Mouse (Mus musculus) neural tube, embryonic 11.5 days (tissue): ENCODE measurements around the gene Smyd5. TPM values are rescaled to one million over a fixed set of nuclear protein-coding genes. Genes with fewer than 3 reads are reported as not detected.
"Not testable (repeated sequence)": the region's sequence is repeated elsewhere in the genome, so short reads cannot be mapped to it uniquely, and the experiment has no call there.

ENCODE experiments used
- ATAC-seq: fragments of 200-750 bp; cut with Nextera tagmentation; 2 replicates; pipeline ENCODE4 v1.8.0; 2017; ENCODE audit warnings: moderate number of reproducible peaks, mild to moderate bottlenecking, moderate TSS enrichment, moderate library complexity; ENCODE audit not compliant: insufficient read depth, low FRiP score, low TSS enrichment
- DNase-seq: peaks from one replicate; pipeline ENCODE4 v3.0.0-alpha.2; 2015; ENCODE audit warnings: low spot score
- H3K27ac ChIP-seq: fragments of 300-500 bp; sonication (generic); 2 replicates; pipeline ENCODE4 v1.5.1; 2014; ENCODE audit warnings: low read depth, mild to moderate bottlenecking, low read length
- H3K27me3 ChIP-seq: fragments of 300-500 bp; sonication (generic); 2 replicates; pipeline ENCODE4 v1.6.1; 2014; ENCODE audit warnings: mild to moderate bottlenecking, low read length, mixed read lengths; ENCODE audit not compliant: control insufficient read depth, insufficient read depth
- H3K36me3 ChIP-seq: fragments of 300-500 bp; sonication (generic); 2 replicates; pipeline ENCODE4 v1.6.1; 2014; ENCODE audit warnings: mild to moderate bottlenecking, low read length, moderate library complexity, mixed read lengths; ENCODE audit not compliant: control insufficient read depth, insufficient read depth
- H3K4me1 ChIP-seq: fragments of 300-500 bp; sonication (generic); 2 replicates; pipeline ENCODE4 v1.6.1; 2014; ENCODE audit warnings: low read length, mixed read lengths; ENCODE audit not compliant: control insufficient read depth, insufficient read depth
- H3K4me2 ChIP-seq: fragments of 300-500 bp; sonication (generic); 2 replicates; pipeline ENCODE4 v1.6.1; 2014; ENCODE audit warnings: low read depth, mild to moderate bottlenecking, moderate library complexity
- H3K4me3 ChIP-seq: fragments of 300-500 bp; sonication (generic); 2 replicates; pipeline ENCODE4 v1.5.1; 2014; ENCODE audit warnings: low read depth, low read length
- H3K9ac ChIP-seq: fragments of 300-500 bp; sonication (generic); 2 replicates; pipeline ENCODE4 v1.6.1; 2014; ENCODE audit warnings: mild to moderate bottlenecking, low read length
- H3K9me3 ChIP-seq: fragments of 300-500 bp; sonication (generic); 2 replicates; pipeline ENCODE4 v1.6.1; 2016; ENCODE audit warnings: low read length; ENCODE audit not compliant: control insufficient read depth
- WGBS: fragments of 180-500 bp; shearing (Covaris S2); extraction: QIAGEN DNeasy Blood & Tissue Kit; methylation state at CpG from one replicate; pipeline ENCODE4 v1.1.7; 2014; 5-methylcytosine and 5-hydroxymethylcytosine counted together
- polyA plus RNA-seq: library from polyadenylated mRNA; unstranded; fragments of >200 nt; fragmentation: Nextera tagmentation; extraction: Ambion mirVana; gene quantifications from 2 replicates; pipeline ENCODE4 v1.2.1, GENCODE M21; 2014

The Smyd5 gene
- polyA plus RNA-seq, 1 experiment from 2014 or later: 56.9 TPM

- H3K4me2 ChIP-seq: no peak overlapping the region
- no peak overlapping the region for H3K9ac ChIP-seq
- no peak overlapping the region for H3K27ac ChIP-seq
- 87% methylated on average over 4 of the region's 4 CpGs for WGBS
- H3K9me3 ChIP-seq: no peaks in the 10 kb centered on the region
- H3K27me3 ChIP-seq: no peaks in the 10 kb centered on the region
- no peak overlapping the region for H3K4me3 ChIP-seq
- H3K36me3 ChIP-seq: peaks cover 14% of the 10 kb centered on the region
- DNase-seq: no peak
- H3K4me1 ChIP-seq: no peaks in the 10 kb centered on the region
- ATAC-seq: no peak
Observed at GRCm38 (mm10) chr6:85441142-85441541, 9.4 kb downstream of the Smyd5 start.

- ATAC-seq (no peak), DNase-seq (no peak)
- Histone ChIP-seq H3K4me2 (no peak overlapping the region), H3K27me3 (no peaks in the 10 kb centered on the region), H3K4me1 (no peaks in the 10 kb centered on the region), H3K9me3 (no peaks in the 10 kb centered on the region), H3K27ac (no peak overlapping the region), H3K9ac (no peak overlapping the region), H3K4me3 (no peak overlapping the region), H3K36me3 (peaks cover 15% of the 10 kb centered on the region)
- WGBS: 86% methylated on average over 3 of the region's 3 CpGs
Observed at GRCm38 (mm10) chr6:85443488-85444233, 11.9 kb downstream of the Smyd5 start.

- Histone ChIP-seq H3K27me3 (no peaks in the 10 kb centered on the region), H3K4me1 (no peaks in the 10 kb centered on the region), H3K9ac (no peak overlapping the region; the same call in 1 of the 2 replicates), H3K9me3 (no peaks in the 10 kb centered on the region), H3K4me2 (no peak overlapping the region), H3K36me3 (peaks cover 13% of the 10 kb centered on the region), H3K27ac (no peak overlapping the region), H3K4me3 (no peak overlapping the region)
- DNase-seq (no peak), ATAC-seq (no peak)
- 91% methylated on average over 8 of the region's 8 CpGs for WGBS
Observed at GRCm38 (mm10) chr6:85444266-85444965, 12.6 kb downstream of the Smyd5 start.

- ATAC-seq: no peak
- Histone ChIP-seq H3K9me3 (no peaks in the 10 kb centered on the region), H3K36me3 (peaks cover 13% of the 10 kb centered on the region), H3K27me3 (no peaks in the 10 kb centered on the region), H3K27ac (no peak overlapping the region), H3K4me2 (no peak overlapping the region), H3K9ac (no peak overlapping the region), H3K4me1 (no peaks in the 10 kb centered on the region), H3K4me3 (no peak overlapping the region)
- no peak for DNase-seq
- 84% methylated on average over 5 of the region's 5 CpGs for WGBS
Observed at GRCm38 (mm10) chr6:85445286-85445685, 13.5 kb downstream of the Smyd5 start.

GRCm38 (mm10) chr6:85447351-85447750 lies 15.6 kb downstream of the Smyd5 start:
- no peak for ATAC-seq
- no peak for DNase-seq
- no peaks in the 10 kb centered on the region for H3K27me3 ChIP-seq
- H3K36me3 ChIP-seq: peaks cover 10% of the 10 kb centered on the region
- H3K27ac ChIP-seq: no peak overlapping the region
- WGBS: 83% methylated on average over 6 of the region's 6 CpGs
- no peak overlapping the region for H3K4me3 ChIP-seq
- H3K4me2 ChIP-seq: no peak overlapping the region
- no peaks in the 10 kb centered on the region for H3K9me3 ChIP-seq
- no peaks in the 10 kb centered on the region for H3K4me1 ChIP-seq
- no peak overlapping the region for H3K9ac ChIP-seq

GRCm38 (mm10) chr6:85450140-85450539 lies 18.4 kb downstream of the Smyd5 start:
- not testable (repeated sequence) for H3K9ac ChIP-seq, H3K9me3 ChIP-seq, H3K27me3 ChIP-seq, H3K4me3 ChIP-seq, H3K36me3 ChIP-seq, ATAC-seq, H3K27ac ChIP-seq, DNase-seq
- peak overlapping the region; percentile 84; the same call in 1 of the 2 replicates for H3K4me2 ChIP-seq
- 73% methylated on average over 1 of the region's 1 CpGs for WGBS
- peaks cover 18% of the 10 kb centered on the region for H3K4me1 ChIP-seq

GRCm38 (mm10) chr6:85450697-85451663 lies 19.2 kb downstream of the Smyd5 start, which contains the start of gene Cct7:
Gene Cct7, plus strand, starts transcription at chr6:85451514.
- peak; percentile 96 for ATAC-seq
- no peaks in the 10 kb centered on the region for H3K27me3 ChIP-seq
- 3% methylated on average over 88 of the region's 96 CpGs for WGBS

GRCm38 (mm10) chr6:85451664-85452410 lies 20.0 kb downstream of the Smyd5 start, which contains the start of gene Pradc1:
Gene Pradc1, minus strand, starts transcription at chr6:85451970.
- peak; percentile 98 for DNase-seq
- H3K27me3 ChIP-seq: no peaks in the 10 kb centered on the region
- peak within 1 kb of the TSS; percentile 90 for H3K4me3 ChIP-seq
- H3K9me3 ChIP-seq: no peaks in the 10 kb centered on the region
- H3K4me1 ChIP-seq: peaks cover 18% of the 10 kb centered on the region
- H3K27ac ChIP-seq: peak within 1 kb of the TSS; percentile 93
- WGBS: under 1% methylated on average over 54 of the region's 54 CpGs
- ATAC-seq: peak; percentile 90
- H3K4me2 ChIP-seq: peak within 1 kb of the TSS; percentile 89
- H3K36me3 ChIP-seq: no peaks in the 10 kb centered on the region
- H3K9ac ChIP-seq: peak within 1 kb of the TSS; percentile 96

More at GRCm38 (mm10) chr6:85450697-85451663, 19.2 kb downstream of the Smyd5 start, which contains the start of gene Cct7:
- Histone ChIP-seq H3K27ac (peak within 1 kb of the TSS; percentile 93), H3K4me1 (peaks cover 18% of the 10 kb centered on the region), H3K36me3 (peaks cover 2% of the 10 kb centered on the region; the same call in 1 of the 2 replicates), H3K9me3 (no peaks in the 10 kb centered on the region), H3K4me3 (peak within 1 kb of the TSS; percentile 90), H3K9ac (peak within 1 kb of the TSS; percentile 96), H3K4me2 (peak within 1 kb of the TSS; percentile 89)
- peak; percentile 99 for DNase-seq
